33 mouse cellular contexts compared by ENCODE assay signal in the genomic region with DNA sequence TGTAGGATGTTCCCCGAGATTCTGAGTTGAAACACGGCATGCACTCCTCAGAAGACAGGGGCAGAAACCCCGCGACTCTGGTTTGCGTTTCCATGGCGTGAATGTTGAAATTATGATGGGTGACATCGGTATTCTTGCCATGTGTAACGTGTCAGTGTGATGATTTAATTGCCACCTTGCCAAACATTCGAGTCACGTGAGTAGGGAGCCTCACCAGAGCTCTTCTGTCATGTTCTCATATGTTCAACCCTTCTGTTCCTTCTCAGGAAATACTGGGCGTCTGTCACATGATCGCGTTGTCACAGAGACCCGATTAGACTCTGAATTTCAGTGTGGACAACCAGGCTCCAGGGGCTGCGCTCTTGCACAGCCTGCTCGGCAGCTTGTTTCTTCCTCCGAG. TPM values are rescaled to one million over a fixed set of nuclear protein-coding genes. Genes with fewer than 3 reads are reported as not detected.
DNase-seq lines count a peak whose midpoint lies in the region; ATAC-seq and TF ChIP-seq lines count a peak whose summit lies in the region.
"Had no signal": no experiment of that assay in that cellular context is flagged by ENCODE, and none has a peak within 500 bp of the region (broad histone marks: within the 10 kb centered on the region; RNA-seq: fewer than 3 reads in every experiment).

No protein-coding gene starts in this region.

- no peak for TF ChIP-seq CTCF in testis, adult 2 months (IDR thresholded peaks at IDR 0.05; ENCODE audit: control insufficient read depth, insufficient read depth, insufficient replicate concordance, low read depth, low read length)

- ATAC-seq in forebrain, embryonic 14.5 days, result no peak
- no peak for ATAC-seq in forebrain, embryonic 15.5 days (replicated peaks)
- no peak for ATAC-seq in kidney, embryonic 15.5 days (replicated peaks; ENCODE audit: low FRiP score)
- no peak for ATAC-seq in midbrain, embryonic 11.5 days (ENCODE audit: low FRiP score)
- ATAC-seq in midbrain, embryonic 16.5 days, result no peak
- ATAC-seq: activated CD4-positive, CD25-positive, alpha-beta regulatory T cell, adult 4 months; forebrain, embryonic 13.5 days; lung, postnatal 0 days had no signal

- H3K4me2 ChIP-seq in forebrain, embryonic 14.5 days (ENCODE audit: low read length), result no peak overlapping the region
- no peak overlapping the region for H3K4me2 ChIP-seq in forebrain, embryonic 15.5 days (replicated peaks)
- H3K4me2 ChIP-seq in kidney, embryonic 15.5 days, result no peak overlapping the region
- no peak overlapping the region for H3K4me2 ChIP-seq in midbrain, embryonic 11.5 days
- no peak overlapping the region for H3K4me2 ChIP-seq in midbrain, embryonic 16.5 days (ENCODE audit: low read length)
- H3K4me2 ChIP-seq: embryonic facial prominence, embryonic 15.5 days; forebrain, embryonic 13.5 days; heart, embryonic 13.5 days; hindbrain, embryonic 14.5 days; limb, embryonic 15.5 days; liver, embryonic 13.5 days had no signal

- WGBS in forebrain, embryonic 14.5 days, result 89% methylated on average over 17 of the region's 17 CpGs
- WGBS in forebrain, embryonic 15.5 days, result 84% methylated on average over 17 of the region's 17 CpGs
- 92% methylated on average over 17 of the region's 17 CpGs for WGBS in kidney, embryonic 15.5 days
- 89% methylated on average over 17 of the region's 17 CpGs for WGBS in midbrain, embryonic 11.5 days
- 77% methylated on average over 17 of the region's 17 CpGs for WGBS in midbrain, embryonic 16.5 days

- no peaks in the 10 kb centered on the region for H3K27me3 ChIP-seq in forebrain, embryonic 14.5 days (replicated peaks; ENCODE audit: control insufficient read depth, insufficient read depth, low read length)
- no peaks in the 10 kb centered on the region for H3K27me3 ChIP-seq in forebrain, embryonic 15.5 days
- H3K27me3 ChIP-seq in kidney, embryonic 15.5 days, result no peaks in the 10 kb centered on the region
- H3K27me3 ChIP-seq in midbrain, embryonic 11.5 days (ENCODE audit: control insufficient read depth, insufficient read depth, low read length), result no peaks in the 10 kb centered on the region
- no peaks in the 10 kb centered on the region for H3K27me3 ChIP-seq in midbrain, embryonic 16.5 days (ENCODE audit: control insufficient read depth, insufficient read depth, low read depth, low read length)
- H3K27me3 ChIP-seq in testis, adult 2 months (ENCODE audit: control insufficient read depth, insufficient read depth, low read length), result no peaks in the 10 kb centered on the region
- H3K27me3 ChIP-seq: CH12.LX; embryonic facial prominence, embryonic 15.5 days; forebrain, embryonic 13.5 days; heart, embryonic 13.5 days; limb, embryonic 15.5 days; liver, embryonic 13.5 days; megakaryocyte, embryonic 14.5 days had no signal

- H3K36me3 ChIP-seq in forebrain, embryonic 14.5 days (ENCODE audit: control insufficient read depth, insufficient read depth, low read length), result no peaks in the 10 kb centered on the region
- H3K36me3 ChIP-seq in forebrain, embryonic 15.5 days, result no peaks in the 10 kb centered on the region
- no peaks in the 10 kb centered on the region for H3K36me3 ChIP-seq in kidney, embryonic 15.5 days
- H3K36me3 ChIP-seq in midbrain, embryonic 11.5 days (ENCODE audit: control insufficient read depth, insufficient read depth, low read length), result no peaks in the 10 kb centered on the region
- no peaks in the 10 kb centered on the region for H3K36me3 ChIP-seq in midbrain, embryonic 16.5 days (ENCODE audit: control insufficient read depth, insufficient read depth, low read length)
- H3K36me3 ChIP-seq in testis, adult 2 months (ENCODE audit: control insufficient read depth, insufficient read depth, low read length), result no peaks in the 10 kb centered on the region
- H3K36me3 ChIP-seq: embryonic facial prominence, embryonic 10.5 days; embryonic facial prominence, embryonic 15.5 days; heart, embryonic 13.5 days; limb, embryonic 10.5 days; limb, embryonic 15.5 days; liver, embryonic 13.5 days had no signal

- no peak for TF ChIP-seq POLR2A in testis, adult 2 months (IDR thresholded peaks at IDR 0.05; ENCODE audit: control insufficient read depth, low read depth, low read length)

- no peak overlapping the region for H3K4me3 ChIP-seq in forebrain, embryonic 14.5 days (ENCODE audit: low read depth, low read length)
- H3K4me3 ChIP-seq in forebrain, embryonic 15.5 days, result no peak overlapping the region
- no peak overlapping the region for H3K4me3 ChIP-seq in kidney, embryonic 15.5 days (replicated peaks)
- no peak overlapping the region for H3K4me3 ChIP-seq in midbrain, embryonic 11.5 days (ENCODE audit: low read depth, low read length)
- no peak overlapping the region for H3K4me3 ChIP-seq in midbrain, embryonic 16.5 days (ENCODE audit: low read depth, low read length)
- no peak overlapping the region for H3K4me3 ChIP-seq in testis, adult 2 months (ENCODE audit: control insufficient read depth, low read depth, low read length)
- H3K4me3 ChIP-seq: embryonic facial prominence, embryonic 10.5 days; embryonic facial prominence, embryonic 15.5 days; forebrain, embryonic 13.5 days; gastrocnemius, adult 2 months; heart, adult 2 months; heart, embryonic 13.5 days; limb, embryonic 10.5 days; limb, embryonic 15.5 days; liver, embryonic 13.5 days; megakaryocyte, embryonic 14.5 days had no signal

- H3K9ac ChIP-seq in forebrain, embryonic 14.5 days (ENCODE audit: low read length), result no peak overlapping the region
- no peak overlapping the region for H3K9ac ChIP-seq in forebrain, embryonic 15.5 days (replicated peaks)
- no peak overlapping the region for H3K9ac ChIP-seq in kidney, embryonic 15.5 days
- no peak overlapping the region for H3K9ac ChIP-seq in midbrain, embryonic 11.5 days (ENCODE audit: low read length)
- H3K9ac ChIP-seq in midbrain, embryonic 16.5 days (ENCODE audit: low read depth, low read length), result no peak overlapping the region
- H3K9ac ChIP-seq: embryonic facial prominence, embryonic 15.5 days; forebrain, embryonic 13.5 days; heart, embryonic 13.5 days; hindbrain, embryonic 14.5 days; limb, embryonic 15.5 days; liver, embryonic 13.5 days had no signal

- peak; percentile 28 for DNase-seq in forebrain, embryonic 14.5 days (ENCODE audit: low spot score)
- DNase-seq in kidney, adult 11 months, result no peak
- peak; percentile 51 for DNase-seq in midbrain, embryonic 11.5 days (ENCODE audit: low spot score, missing footprints)
- DNase-seq in testis, postnatal 10 days (ENCODE audit: low spot score), result no peak
- DNase-seq: cerebellum, adult 2 months; cerebellum, postnatal 25 days; gastrocnemius, adult 2 months; gastrocnemius, postnatal 36 days; heart, adult 2 months; liver, embryonic 13.5 days; lung, adult 18-20 months; lung, postnatal 4 days; thymus, postnatal 25 days had no signal

- no peaks in the 10 kb centered on the region for H3K9me3 ChIP-seq in forebrain, embryonic 14.5 days (replicated peaks; ENCODE audit: control insufficient read depth, low read length)
- no peaks in the 10 kb centered on the region for H3K9me3 ChIP-seq in forebrain, embryonic 15.5 days
- no peaks in the 10 kb centered on the region for H3K9me3 ChIP-seq in kidney, embryonic 15.5 days (replicated peaks)
- H3K9me3 ChIP-seq in midbrain, embryonic 11.5 days (ENCODE audit: control insufficient read depth, low read length), result no peaks in the 10 kb centered on the region
- H3K9me3 ChIP-seq in midbrain, embryonic 16.5 days (replicated peaks; ENCODE audit: control insufficient read depth, low read length, poor library complexity, severe bottlenecking), result no peaks in the 10 kb centered on the region
- H3K9me3 ChIP-seq: embryonic facial prominence, embryonic 10.5 days; embryonic facial prominence, embryonic 15.5 days; forebrain, embryonic 13.5 days; heart, embryonic 13.5 days; limb, embryonic 10.5 days; limb, embryonic 15.5 days; liver, embryonic 13.5 days had no signal

- H3K27ac ChIP-seq in forebrain, embryonic 14.5 days (ENCODE audit: low read depth, low read length), result no peak overlapping the region
- no peak overlapping the region for H3K27ac ChIP-seq in forebrain, embryonic 15.5 days (replicated peaks)
- H3K27ac ChIP-seq in kidney, embryonic 15.5 days, result 0 out of 2 replicates have a peak overlapping the region, but pooled peaks have one; percentile 23
- no peak overlapping the region for H3K27ac ChIP-seq in midbrain, embryonic 11.5 days (ENCODE audit: low read depth, low read length)
- no peak overlapping the region for H3K27ac ChIP-seq in midbrain, embryonic 16.5 days (ENCODE audit: low read length)
- H3K27ac ChIP-seq in testis, adult 2 months (ENCODE audit: control insufficient read depth, insufficient read depth, low read depth, low read length), result peak overlapping the region; percentile 71
- H3K27ac ChIP-seq: embryonic facial prominence, embryonic 10.5 days; embryonic facial prominence, embryonic 15.5 days; forebrain, embryonic 13.5 days; gastrocnemius, adult 2 months; heart, adult 2 months; heart, embryonic 13.5 days; hindbrain, embryonic 14.5 days; limb, embryonic 10.5 days; limb, embryonic 15.5 days; liver, embryonic 13.5 days had no signal

- no peaks in the 10 kb centered on the region for H3K4me1 ChIP-seq in forebrain, embryonic 14.5 days (ENCODE audit: control insufficient read depth, insufficient read depth, low read length)
- H3K4me1 ChIP-seq in forebrain, embryonic 15.5 days, result no peaks in the 10 kb centered on the region
- 0 out of 2 replicates have a peak, but pooled peaks cover 2% of the 10 kb centered on the region for H3K4me1 ChIP-seq in kidney, embryonic 15.5 days
- H3K4me1 ChIP-seq in midbrain, embryonic 11.5 days (ENCODE audit: control insufficient read depth, insufficient read depth, low read length), result no peaks in the 10 kb centered on the region
- H3K4me1 ChIP-seq in midbrain, embryonic 16.5 days (ENCODE audit: control insufficient read depth, insufficient read depth, low read length), result no peaks in the 10 kb centered on the region
- peaks cover 3% of the 10 kb centered on the region for H3K4me1 ChIP-seq in testis, adult 2 months (ENCODE audit: control insufficient read depth, insufficient read depth, low read length)
- H3K4me1 ChIP-seq: embryonic facial prominence, embryonic 10.5 days; embryonic facial prominence, embryonic 15.5 days; forebrain, embryonic 13.5 days; limb, embryonic 10.5 days; limb, embryonic 15.5 days; liver, embryonic 13.5 days; megakaryocyte, embryonic 14.5 days had no signal

RNA-seq across cellular contexts. Expression of a gene that starts 5.9 kb away (rescaled TPM):
- 17.7 and 22.2 TPM in 2 replicates for polyA plus RNA-seq in forebrain, embryonic 14.5 days (2014; fragmentation: Nextera tagmentation; extraction: Ambion mirVana)
- polyA plus RNA-seq in forebrain, embryonic 15.5 days (2015; fragmentation: Nextera tagmentation; extraction: Ambion mirVana), result 20.9 and 21.4 TPM in 2 replicates
- polyA plus RNA-seq in kidney, embryonic 15.5 days (2015; fragmentation: Nextera tagmentation; extraction: Ambion mirVana), result 47.8 and 48.4 TPM in 2 replicates
- polyA plus RNA-seq in midbrain, embryonic 11.5 days (2014; fragmentation: Nextera tagmentation; extraction: Ambion mirVana), result 41.1 and 46.3 TPM in 2 replicates
- 13.3 and 14.6 TPM in 2 replicates for polyA plus RNA-seq in midbrain, embryonic 16.5 days (2015; fragmentation: Nextera tagmentation; extraction: Ambion mirVana)
- polyA plus RNA-seq in testis, adult 2 months (2012; rRNA removed), result 11.1 and 12.9 TPM in 2 replicates

RNA-seq across cellular contexts. Expression of a gene that starts 31.1 kb away (rescaled TPM):
- 0.07 TPM in 1 of 2 replicates, not detected in the other for polyA plus RNA-seq in forebrain, embryonic 14.5 days (2014; fragmentation: Nextera tagmentation; extraction: Ambion mirVana)
- polyA plus RNA-seq in forebrain, embryonic 15.5 days (2015; fragmentation: Nextera tagmentation; extraction: Ambion mirVana), result 0.19 TPM in 1 of 2 replicates, not detected in the other
- polyA plus RNA-seq in kidney, embryonic 15.5 days (2015; fragmentation: Nextera tagmentation; extraction: Ambion mirVana), result 0.05 TPM in 2 replicates
- polyA plus RNA-seq in midbrain, embryonic 11.5 days (2014; fragmentation: Nextera tagmentation; extraction: Ambion mirVana), result 0.15 TPM in 1 of 2 replicates, not detected in the other
- 0.10 TPM in 1 of 2 replicates, not detected in the other for polyA plus RNA-seq in midbrain, embryonic 16.5 days (2015; fragmentation: Nextera tagmentation; extraction: Ambion mirVana)
- polyA plus RNA-seq in testis, adult 2 months (2012; rRNA removed), result 113 and 137 TPM in 2 replicates
- polyA plus RNA-seq: activated CD4-positive, CD25-positive, alpha-beta regulatory T cell, adult 4 months; adrenal gland, adult 2 months; embryonic facial prominence, embryonic 10.5 days; heart, adult 2 months; hindbrain, embryonic 14.5 days; kidney, embryonic 14.5 days; liver, embryonic 13.5 days; lung, postnatal 0 days; small intestine, adult 2 months; stomach, embryonic 14.5 days had no signal

RNA-seq across cellular contexts. Expression of a gene that starts 50.8 kb away (rescaled TPM):
- 2.7 and 3.4 TPM in 2 replicates for polyA plus RNA-seq in forebrain, embryonic 14.5 days (2014; fragmentation: Nextera tagmentation; extraction: Ambion mirVana)
- polyA plus RNA-seq in forebrain, embryonic 15.5 days (2015; fragmentation: Nextera tagmentation; extraction: Ambion mirVana), result 1.9 and 3.0 TPM in 2 replicates
- polyA plus RNA-seq in kidney, embryonic 15.5 days (2015; fragmentation: Nextera tagmentation; extraction: Ambion mirVana), result 2.1 and 2.2 TPM in 2 replicates
- polyA plus RNA-seq in midbrain, embryonic 11.5 days (2014; fragmentation: Nextera tagmentation; extraction: Ambion mirVana), result 2.3 and 2.6 TPM in 2 replicates
- 1.8 and 2.2 TPM in 2 replicates for polyA plus RNA-seq in midbrain, embryonic 16.5 days (2015; fragmentation: Nextera tagmentation; extraction: Ambion mirVana)
- polyA plus RNA-seq in testis, adult 2 months (2012; rRNA removed), result 144 and 152 TPM in 2 replicates
- polyA plus RNA-seq: activated CD4-positive, CD25-positive, alpha-beta regulatory T cell, adult 4 months; adrenal gland, adult 2 months; C2C12 had no signal

Comparison
In these comparisons a context has a peak if more than half of its experiments do, and no peak if none do; other contexts are left out.
1. DNase-seq: peak in forebrain, embryonic 14.5 days (single experiment) and midbrain, embryonic 11.5 days (single experiment); none in kidney, adult 11 months (single experiment) and testis, postnatal 10 days (single experiment).
2. H3K27ac ChIP-seq: peak in kidney, embryonic 15.5 days (single experiment) and testis, adult 2 months (single experiment); none in forebrain, embryonic 14.5 days (single experiment), forebrain, embryonic 15.5 days (single experiment), midbrain, embryonic 11.5 days (single experiment) and midbrain, embryonic 16.5 days (single experiment).
3. RNA of a gene that starts 31.1 kb away (polyA plus RNA-seq): 113 to 137 TPM in testis, adult 2 months; 0.19 TPM in forebrain, embryonic 15.5 days, 0.10 TPM in midbrain, embryonic 16.5 days, 0.05 TPM in kidney, embryonic 15.5 days, 0.15 TPM in midbrain, embryonic 11.5 days and 0.07 TPM in forebrain, embryonic 14.5 days; every median in the first group is over 10 times any median in the second.
4. RNA of a gene that starts 50.8 kb away (polyA plus RNA-seq): 144 to 152 TPM in testis, adult 2 months; 2.7 to 3.4 TPM in forebrain, embryonic 14.5 days, 1.9 to 3.0 TPM in forebrain, embryonic 15.5 days, 2.3 to 2.6 TPM in midbrain, embryonic 11.5 days, 2.1 to 2.2 TPM in kidney, embryonic 15.5 days and 1.8 to 2.2 TPM in midbrain, embryonic 16.5 days; every median in the first group is over 10 times any median in the second.